Mouse (Mus musculus) right cerebral cortex, adult 2 months (tissue): ENCODE measurements around the gene Hbp1.

ENCODE experiments used
- DNase-seq, 2 experiments: peaks; one replicate each; pipeline ENCODE4 v3.0.0; 2021 to 2022; ENCODE audit warnings: low spot score in 2 of 2

The Hbp1 gene

DNA sequence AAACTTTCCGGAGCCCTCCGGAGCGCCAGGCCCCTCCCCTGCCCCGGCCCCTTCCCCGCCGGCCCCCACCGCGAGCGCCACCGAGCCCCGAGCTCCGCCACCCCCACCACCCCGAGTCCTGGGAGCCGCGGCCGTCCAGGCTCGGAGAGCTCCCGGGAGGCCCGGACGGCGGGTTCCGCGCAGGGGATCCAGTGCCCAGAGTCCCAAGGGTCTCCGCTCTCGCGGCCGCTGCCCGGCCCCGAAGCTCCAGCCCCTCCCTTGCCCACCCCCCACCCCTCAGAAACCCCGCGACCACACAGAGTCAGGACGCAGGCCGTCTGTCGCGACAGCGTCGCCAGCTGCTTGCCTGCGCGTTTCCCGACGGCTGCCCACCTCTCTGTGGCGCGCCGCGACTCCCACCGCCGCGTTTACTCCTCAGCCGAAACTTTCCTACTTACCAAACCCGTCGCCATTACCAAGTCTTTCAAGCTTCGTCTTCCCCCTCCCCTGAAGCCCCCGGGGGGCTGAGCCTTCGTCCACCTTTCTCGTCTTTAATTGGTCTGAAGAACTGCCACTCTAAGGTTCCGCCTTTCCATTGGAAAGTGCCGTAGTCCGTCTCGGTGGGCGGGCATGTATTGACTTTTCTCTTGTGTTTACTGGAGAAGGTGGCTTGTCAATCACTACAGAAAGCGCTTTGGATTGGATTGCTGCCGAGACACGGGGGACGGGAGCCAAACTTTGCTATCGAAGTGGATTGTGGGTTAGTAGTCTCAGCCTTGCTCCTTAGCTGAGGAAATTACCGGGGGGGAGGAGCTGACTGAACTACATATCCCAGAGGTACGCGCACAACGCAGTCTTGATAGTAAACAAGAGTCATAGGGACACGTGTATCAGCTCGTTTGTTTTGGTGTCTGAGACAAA lies at the start of gene Hbp1:
Gene Hbp1 (minus strand): TSS at position 777 of the 900 bp plus-strand sequence.
- peak; percentile 100 for DNase-seq

DNA sequence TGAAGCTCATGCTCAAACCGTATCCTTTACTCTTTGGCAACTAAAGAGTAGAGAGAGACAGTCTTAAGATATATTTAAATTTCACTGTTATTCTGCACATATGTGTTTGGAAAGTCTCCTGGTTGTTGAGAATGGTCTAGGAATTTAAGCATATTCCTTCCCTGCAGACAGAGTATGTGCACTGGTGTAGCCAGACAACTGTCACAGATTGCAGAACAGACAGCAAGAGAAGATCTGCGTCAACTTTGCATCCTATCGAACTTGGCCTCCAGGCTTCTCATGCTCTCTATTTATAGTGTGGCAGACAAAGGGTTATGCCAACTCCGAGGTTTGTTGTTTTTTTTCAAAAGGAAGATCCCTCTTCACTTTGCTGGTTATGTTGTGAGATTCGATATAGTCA lies 48.4 kb upstream of the Hbp1 start:
- no peak for DNase-seq

DNA sequence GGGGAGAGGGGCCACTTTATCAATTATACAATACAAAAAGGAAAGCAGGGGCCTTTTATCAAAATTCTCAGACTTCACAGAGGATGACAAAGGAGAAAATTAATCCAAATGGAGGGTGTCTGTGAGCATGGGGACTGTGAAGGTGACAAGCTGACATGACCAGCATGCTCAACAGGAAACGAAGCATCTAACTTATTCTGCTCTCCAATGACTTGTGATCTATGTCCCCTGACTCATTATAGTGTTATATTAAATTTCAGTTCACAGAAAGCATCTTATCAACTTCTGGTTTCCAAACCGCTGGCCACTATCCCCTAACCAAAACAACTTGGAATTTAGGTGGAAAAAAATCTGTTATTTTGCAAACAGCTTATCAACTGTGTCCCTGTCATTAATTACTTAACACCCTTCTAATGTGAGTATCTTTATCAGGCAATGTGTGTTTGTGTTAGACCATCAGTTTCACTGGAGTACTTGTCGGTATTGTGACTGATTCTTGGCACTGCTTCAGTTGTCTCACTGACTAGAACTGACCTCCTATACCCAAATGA lies 47.1 kb upstream of the Hbp1 start:
- DNase-seq = no peak

DNA sequence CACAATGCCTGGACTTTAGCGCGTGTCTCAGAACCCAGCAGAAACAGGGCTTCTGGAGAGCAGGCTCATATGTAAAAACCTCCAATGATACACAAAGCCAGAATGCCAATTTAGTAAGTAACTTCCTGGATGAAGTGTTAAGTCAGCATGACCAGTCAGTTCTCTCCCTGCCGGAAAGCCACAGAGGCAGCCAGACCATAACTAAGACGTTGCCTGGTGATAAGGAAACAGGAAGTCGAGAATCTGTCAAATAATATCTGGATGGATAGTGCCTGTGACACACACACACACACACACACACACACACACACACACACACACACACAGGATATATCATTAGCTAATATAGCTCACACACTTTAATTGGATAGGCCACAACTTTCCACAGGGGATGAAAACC lies 46.5 kb upstream of the Hbp1 start:
- no peak for DNase-seq

DNA sequence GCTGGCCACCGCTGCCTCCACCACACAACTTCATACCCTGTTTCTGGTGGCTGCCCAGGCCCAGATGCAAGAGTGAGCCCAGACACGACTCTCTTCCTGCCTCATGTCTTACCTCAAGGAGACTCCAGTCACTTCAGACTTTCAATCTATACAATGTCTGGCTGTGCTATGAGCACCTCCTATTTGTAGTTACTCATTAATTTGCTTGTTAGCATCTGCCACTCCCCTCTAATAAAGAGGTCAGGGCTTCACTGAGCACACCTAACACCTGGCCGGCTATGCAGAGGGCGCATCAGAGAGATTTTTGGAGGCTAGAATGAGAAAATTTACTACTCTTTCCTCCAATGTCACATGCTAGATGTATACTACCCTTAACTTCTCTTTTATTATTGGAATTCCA lies 40.2 kb upstream of the Hbp1 start:
- no peak for DNase-seq

DNA sequence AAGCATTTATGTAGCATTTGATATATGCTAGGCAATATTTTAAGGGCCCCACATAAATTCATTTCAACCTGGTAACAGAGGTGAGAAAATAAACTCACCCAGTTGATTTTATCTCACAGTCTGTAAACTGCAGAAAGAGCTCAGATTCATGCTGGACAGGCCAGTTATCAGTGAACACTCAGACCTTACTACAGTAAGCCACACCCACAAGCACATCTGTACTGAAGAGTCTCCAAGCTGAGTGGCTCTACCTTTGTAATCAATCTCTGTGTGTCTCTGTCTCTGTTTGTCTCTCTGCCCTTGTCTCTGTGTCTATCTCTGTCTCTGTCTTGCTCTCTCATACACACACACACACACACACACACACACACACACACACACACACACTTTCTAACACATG lies 39.4 kb upstream of the Hbp1 start:
- DNase-seq = no peak

DNA sequence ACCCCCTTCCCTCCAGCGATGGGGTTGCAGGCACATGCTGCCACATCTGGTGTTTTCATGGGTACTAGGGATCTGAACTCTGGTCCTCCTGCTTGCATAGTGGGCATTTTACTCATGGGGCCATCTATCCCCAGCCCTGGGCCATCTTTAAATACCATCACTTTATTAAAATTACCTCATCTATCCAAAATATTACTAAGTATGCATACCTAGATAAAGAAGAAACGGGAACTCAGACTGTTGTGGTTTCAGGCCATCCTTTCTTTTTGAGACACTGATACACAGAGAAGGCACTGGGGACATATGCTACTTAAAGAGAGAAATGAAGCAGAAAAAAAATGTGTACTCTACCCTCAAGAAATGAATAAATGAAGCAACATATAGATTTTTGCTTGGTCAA lies 36.1 kb upstream of the Hbp1 start:
- DNase-seq = no peak

DNA sequence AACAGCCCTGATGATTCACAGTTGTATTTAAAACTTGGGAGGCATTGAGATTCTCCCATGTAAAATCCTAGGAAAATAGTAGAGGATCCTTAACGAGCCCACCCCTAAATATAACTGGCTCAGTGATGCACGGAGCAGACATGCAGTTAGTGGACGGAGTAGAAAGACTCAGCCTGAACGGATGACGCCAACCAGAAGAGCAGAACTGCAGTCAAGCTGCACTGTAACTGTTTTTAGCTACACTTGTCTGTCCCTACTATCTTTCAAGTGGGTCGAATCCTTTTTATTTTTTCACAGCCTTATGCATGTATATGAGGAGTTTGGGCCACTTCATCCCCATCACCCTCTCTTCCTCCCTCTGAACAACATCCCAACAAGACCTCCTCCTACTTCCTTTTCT lies 35.4 kb upstream of the Hbp1 start:
- no peak for DNase-seq

DNA sequence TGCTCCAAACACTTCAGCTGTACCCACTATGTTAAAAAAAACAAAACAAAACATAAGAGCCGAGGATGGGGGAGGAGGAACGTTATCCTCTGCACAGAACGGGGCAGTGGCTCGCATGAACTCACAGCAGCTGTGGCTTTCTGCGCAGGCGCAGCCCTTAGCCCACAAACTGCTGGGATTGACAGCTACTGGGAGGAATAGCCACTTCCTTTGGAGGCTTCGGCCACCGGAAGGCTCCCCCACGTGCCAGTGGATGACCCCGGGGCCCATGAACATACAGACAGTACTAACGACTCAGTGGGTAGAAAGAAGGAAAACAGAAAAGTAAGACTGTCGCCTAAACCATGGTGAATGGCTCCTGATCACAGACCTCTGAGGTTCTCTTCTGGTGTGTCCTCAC lies 34.3 kb upstream of the Hbp1 start:
- no peak for DNase-seq

DNA sequence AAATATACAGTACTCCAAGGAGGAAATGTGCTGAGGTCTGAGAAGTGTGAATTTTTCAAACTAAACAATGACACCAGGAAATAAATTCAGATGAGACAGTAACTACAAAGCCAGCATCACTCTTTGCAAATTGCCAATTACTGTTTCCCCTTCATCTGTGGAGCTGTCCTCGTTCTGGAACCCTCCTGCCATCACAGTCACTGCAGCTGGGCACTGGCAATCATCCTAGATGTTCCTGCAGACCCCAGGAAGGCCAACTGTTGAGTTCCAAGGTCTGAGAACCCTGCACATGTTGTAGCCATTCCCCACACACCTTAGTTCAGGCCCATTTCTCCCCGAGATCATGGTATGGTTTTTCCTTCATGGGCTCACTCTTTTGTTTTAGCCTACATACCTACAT lies 33.9 kb upstream of the Hbp1 start:
- DNase-seq = no peak

DNA sequence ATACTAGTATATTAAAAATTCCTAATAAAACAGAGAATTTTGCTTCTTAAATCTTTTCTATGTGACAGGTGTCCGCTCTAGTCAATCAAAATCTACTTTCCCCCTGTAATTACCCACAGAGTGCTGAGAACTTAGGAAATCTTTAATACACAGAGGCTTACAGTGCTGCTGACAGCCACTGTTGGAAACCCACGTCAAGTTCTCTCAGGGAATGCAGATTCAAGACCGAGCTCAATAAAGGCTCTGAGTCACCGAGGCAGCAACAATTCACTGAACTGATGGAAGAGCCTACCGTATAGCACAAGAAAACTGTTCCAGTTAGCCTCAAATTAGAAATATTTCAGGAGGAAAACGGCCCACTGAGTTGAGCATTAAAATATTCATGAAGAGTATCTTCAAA lies 33.4 kb upstream of the Hbp1 start:
- no peak for DNase-seq

DNA sequence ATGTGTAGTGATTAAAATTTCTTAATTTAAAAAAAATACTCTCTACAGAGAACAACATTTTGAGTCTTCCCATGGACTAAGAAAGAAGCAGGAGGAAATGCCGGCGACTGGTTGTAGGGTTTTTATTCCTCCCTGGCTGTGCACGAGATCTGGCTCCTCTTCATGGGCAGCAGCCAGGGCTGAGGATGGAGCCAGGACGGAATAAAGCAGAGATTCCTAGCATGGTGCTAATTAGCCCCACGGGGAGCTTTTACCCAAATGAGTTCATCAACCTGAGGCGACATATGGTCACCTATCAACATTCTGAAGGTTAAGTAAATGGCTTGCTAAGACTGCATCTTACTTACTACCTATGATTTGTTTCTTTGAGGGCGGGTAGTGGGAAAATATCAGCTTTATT lies 32.9 kb upstream of the Hbp1 start:
- DNase-seq = no peak

DNA sequence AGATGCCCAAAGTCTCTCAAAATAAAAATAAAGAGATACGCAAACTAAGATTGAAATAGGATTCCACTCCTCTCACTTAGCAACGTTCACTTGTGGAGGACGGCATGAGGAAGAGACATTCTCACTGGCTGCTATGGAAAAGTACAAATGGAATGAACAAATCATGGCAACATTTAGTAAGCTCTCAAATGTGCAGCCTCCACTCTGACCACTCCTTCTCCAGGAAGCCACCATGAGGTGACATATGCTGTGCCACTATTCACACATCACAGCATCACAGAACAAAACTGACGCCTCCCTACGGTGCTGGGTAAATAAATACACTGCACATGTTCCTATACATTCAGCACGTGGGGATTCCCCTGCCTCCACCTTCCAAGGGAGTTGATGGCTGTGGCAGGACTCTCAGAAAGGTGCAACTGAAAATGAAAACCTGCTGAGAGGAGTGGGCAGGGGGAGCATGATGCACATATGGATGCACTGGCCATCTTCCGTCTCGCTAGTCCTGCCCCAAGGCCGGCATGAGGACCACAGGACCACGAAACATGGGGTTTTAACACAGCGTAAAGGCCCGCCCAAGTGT lies 27.4 kb upstream of the Hbp1 start:
- no peak for DNase-seq

DNA sequence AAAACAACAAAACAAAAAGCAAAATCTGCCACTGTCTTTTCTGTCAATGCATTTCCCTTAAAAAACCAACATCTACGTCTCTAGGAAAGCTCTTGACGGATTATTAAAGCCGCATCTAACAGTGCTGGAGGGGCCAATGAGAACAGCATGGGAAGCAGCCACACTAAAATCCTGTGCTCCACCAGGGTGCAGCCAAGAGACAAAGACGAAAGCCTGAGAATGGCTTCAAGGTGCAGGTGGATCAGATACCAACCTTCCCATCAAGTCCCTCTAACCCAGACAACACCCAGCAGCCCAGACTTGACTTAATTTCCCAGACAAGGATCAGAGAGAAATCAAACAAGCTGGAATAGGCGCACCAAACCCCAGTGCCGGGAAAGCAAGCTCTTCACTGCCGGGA lies 26.2 kb upstream of the Hbp1 start:
- no peak for DNase-seq

DNA sequence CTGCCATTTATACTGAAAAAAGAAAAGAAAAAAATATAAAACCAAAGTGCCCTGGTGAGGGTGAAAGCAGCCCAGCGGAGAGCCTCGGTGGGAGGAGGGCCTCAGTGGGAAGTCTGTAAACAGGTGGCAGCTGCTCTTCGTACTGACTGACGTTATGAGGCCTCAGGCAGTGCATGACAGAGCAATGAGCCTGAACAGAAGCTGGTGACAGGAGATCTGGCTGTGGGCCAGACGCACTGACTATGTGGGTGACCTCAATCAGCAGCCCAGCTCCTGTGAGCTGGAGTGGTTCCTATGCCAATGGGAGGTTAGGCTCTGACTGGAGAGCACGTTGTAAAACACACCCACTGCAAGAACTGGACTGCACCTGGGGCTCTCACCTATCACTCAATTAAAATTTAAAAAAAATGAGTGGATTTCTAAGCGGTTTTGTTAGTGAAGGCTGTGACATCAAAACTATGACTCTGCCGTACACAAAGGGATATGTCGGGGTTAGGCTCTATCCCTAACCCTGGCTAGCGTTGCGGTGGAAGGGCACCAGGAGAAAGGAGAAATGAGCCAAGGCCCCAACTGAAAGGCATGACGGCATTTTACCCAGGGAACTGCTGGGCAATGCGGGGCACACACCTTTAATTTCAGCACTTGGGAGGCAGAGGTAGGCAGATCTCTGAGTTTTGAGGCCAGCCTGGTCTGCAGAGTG lies 23.3 kb upstream of the Hbp1 start:
- no peak for DNase-seq

DNA sequence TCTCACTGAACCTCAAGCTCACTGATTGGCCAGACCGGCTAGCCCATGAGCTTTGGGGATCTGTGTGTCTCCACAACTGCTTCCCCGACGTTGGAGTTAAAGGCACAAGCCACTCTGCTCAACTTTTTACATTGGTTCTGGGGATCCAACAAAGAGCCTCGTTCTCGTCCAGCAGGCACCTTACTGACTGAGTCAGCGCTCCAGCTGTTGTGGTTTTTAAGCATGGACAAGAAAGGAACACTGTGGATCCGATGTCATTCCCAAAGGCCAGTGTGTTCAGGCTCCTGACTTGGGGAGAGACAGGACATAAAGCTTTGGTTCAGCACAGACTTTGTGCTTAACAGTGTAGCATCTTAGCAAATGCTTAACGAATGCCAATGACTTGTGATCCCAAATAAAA lies 21.2 kb upstream of the Hbp1 start:
- no peak for DNase-seq

DNA sequence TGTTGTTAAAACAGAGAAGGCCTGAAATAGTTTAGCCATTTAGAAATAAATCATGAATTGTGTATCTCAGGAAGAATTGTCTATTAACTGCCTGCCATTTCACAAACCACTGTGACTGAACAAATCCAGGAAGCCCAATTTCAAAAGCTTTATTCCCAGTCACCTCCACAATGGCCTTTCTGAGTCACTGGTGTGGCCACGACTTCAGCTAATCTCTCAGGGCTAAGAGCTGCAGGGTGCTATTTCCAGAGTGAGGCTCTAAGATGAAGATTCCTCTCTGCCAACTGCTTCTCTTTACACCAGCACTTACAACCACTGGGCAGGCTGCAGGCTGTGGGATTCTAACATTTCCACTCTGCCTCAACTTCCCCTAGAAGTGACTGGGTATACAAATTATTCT lies 18.8 kb upstream of the Hbp1 start:
- DNase-seq = no peak

DNA sequence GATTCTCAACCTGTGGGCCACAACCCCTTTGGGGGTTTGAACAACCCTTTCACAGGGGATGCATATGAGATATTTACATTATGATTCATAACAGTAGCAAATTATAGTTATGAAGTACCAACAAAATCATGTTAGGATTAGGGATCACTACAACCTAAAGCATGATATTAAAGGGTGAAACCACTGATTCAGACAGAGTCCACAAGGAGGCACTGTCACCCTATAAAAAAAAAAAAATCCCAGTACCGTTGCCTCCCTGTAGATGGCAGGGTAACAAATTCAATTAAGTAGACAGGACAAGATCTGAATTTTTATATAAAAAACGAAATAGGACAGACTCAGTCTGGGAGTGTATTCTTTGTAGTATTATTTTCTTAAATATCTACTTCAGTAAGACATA lies 17.2 kb upstream of the Hbp1 start:
- peak; percentile 57 to 68 for DNase-seq

DNA sequence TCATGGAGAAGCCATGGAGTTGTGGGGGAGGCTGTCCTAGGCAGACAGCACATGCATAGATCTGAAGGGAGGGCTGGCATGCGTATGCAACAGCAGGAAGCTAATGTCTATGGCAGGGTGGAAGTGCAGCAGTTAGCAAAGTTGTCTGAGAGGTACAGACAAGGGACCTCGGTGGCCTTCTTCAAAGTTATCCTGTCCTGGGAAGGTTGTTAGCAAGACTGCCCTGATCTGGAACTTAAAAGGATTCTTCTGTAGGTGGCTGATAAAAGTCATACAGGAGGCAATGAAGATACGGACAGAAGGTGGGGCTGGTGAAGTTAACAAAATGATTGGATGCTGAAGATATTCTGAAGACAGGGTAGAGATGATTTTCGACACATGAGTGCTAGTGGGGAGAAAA lies 16.1 kb upstream of the Hbp1 start:
- no peak for DNase-seq

DNA sequence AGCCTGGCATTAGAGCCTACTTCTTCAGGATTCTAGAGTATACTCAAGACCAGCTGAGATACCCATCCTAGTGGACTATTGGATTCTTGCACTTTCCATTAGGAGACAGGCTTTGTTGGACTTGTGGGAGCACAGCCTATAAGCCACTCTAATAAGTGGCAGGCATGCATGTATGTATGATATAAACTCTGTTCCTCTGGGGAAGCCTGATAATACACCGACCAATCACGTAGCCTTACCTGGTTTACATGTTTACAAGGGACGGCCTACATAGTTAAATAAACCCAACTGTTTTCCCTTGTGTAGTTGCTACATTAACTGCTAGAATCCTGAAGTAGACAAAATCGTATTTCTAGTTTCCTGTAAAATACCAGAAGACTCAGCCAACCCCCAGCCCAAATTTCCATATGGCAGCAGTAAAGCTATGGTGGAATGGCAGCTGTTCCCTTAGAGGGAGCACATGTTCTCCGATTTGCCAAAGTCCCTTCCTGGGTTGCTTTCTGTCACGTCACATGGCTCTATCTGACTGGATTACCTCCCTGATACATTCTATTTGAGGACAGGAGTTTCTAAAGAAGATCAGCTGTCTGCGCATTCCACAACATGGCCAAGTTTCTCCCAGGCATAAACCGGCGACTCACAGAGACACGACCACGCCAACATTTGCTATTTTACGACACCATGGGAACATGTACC lies 15.3 kb upstream of the Hbp1 start:
- no peak for DNase-seq

DNA sequence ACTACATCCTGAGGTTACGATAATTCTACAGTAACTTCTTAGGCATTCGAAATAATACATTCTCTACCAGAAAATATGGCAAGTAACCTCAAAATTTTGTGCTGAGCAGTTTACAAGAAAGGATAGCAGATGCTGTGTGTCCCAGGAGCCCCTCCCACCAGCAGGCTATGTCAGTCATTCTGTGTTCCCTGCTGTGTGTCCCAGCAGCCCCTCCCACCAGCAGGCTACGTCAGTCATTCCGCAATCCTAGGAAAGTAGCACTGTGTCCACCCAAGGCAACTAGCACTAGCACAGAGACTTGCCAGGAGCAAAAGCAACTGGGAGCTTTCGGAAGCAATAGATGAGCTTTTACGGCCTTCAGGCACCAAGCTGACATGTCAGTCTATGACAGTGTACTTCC lies 13.7 kb upstream of the Hbp1 start:
- no peak for DNase-seq

DNA sequence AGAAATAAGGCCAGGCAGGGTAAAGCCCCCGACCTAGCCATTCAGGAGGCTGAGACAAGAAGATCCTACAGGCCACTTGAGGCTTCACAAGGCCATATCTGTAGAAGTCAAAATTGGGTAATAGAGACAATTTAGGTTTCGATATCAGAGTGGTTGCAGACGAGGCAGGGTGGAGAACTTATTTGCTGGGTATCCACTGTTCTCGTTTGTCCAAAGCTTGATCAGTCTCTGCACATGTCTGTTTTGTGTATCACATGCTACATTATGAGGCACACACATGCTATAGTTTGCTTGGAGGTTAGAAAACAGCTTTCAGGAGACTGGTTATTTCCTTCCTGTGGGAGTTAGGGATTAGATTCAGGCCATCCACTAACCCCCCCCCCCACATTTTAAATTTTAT lies 5.5 kb upstream of the Hbp1 start:
- DNase-seq = no peak
